Mouse (Mus musculus) liver, postnatal 0 days (tissue): ENCODE data around the gene Ski.

ENCODE experiments used
- CTCF ChIP-seq: sonication (generic); IDR thresholded peaks from 2 replicates; pipeline ENCODE4 v1.5.1; 2016; ENCODE audit warnings: antibody characterized with exemption, low read depth
- EP300 ChIP-seq: IDR thresholded peaks from 2 replicates; pipeline ENCODE4 v1.6.1; 2016; ENCODE audit warnings: antibody characterized with exemption, low read depth, mild to moderate bottlenecking

GRCm38 (mm10) chr4:155214793-155215192 is 7.6 kb downstream of the Ski start:
- no peak for TF ChIP-seq CTCF
- no peak for TF ChIP-seq EP300
